Mouse (Mus musculus) heart, adult 2 months (tissue): ENCODE data around the gene Ano9.

Experiments
- CTCF ChIP-seq: fragments of 200-600 bp; IDR thresholded peaks from 2 replicates; pipeline ENCODE4 v1.8.1; 2022; ENCODE audit warnings: antibody characterized with exemption, mild to moderate bottlenecking, moderate library complexity
- EP300 ChIP-seq: fragments of 200-500 bp; IDR thresholded peaks from 2 replicates; pipeline ENCODE4 v1.6.1; 2011; ENCODE audit warnings: low read depth, low read length, control low read depth; ENCODE audit not compliant: insufficient read depth
- POLR2A ChIP-seq: fragments of 200-500 bp; IDR thresholded peaks from 2 replicates; pipeline ENCODE4 v1.6.1; 2011; ENCODE audit warnings: mild to moderate bottlenecking, low read depth, low read length, control low read depth; ENCODE audit not compliant: insufficient read depth

GRCm38 (mm10) chr7:141131904-141132755 is 14.5 kb upstream of the Ano9 start:
- TF ChIP-seq CTCF: no peak
- no peak for TF ChIP-seq EP300
- TF ChIP-seq POLR2A: no peak
